Mouse (Mus musculus) neural tube, embryonic 14.5 days (tissue): ENCODE results near the gene Ncapd3. TPM values are rescaled to one million over a fixed set of nuclear protein-coding genes. Genes with fewer than 3 reads are reported as not detected.

Source experiments
- ATAC-seq: fragments of 200-750 bp; cut with Nextera tagmentation; 2 replicates; pipeline ENCODE4 v1.8.0; 2017; ENCODE audit warnings: low read depth, mild to moderate bottlenecking, moderate TSS enrichment, moderate library complexity
- H3K27ac ChIP-seq: fragments of 300-500 bp; sonication (generic); 2 replicates; pipeline ENCODE4 v1.5.1; 2014; ENCODE audit warnings: low read depth, mild to moderate bottlenecking, control low read depth, low read length, moderate library complexity, mixed read lengths
- H3K27me3 ChIP-seq: fragments of 300-500 bp; sonication (generic); 2 replicates; pipeline ENCODE4 v1.6.1; 2014; ENCODE audit warnings: low read length; ENCODE audit not compliant: control insufficient read depth, insufficient read depth
- H3K36me3 ChIP-seq: fragments of 300-500 bp; sonication (generic); 2 replicates; pipeline ENCODE4 v1.6.1; 2014; ENCODE audit warnings: low read length, mixed read lengths; ENCODE audit not compliant: control insufficient read depth, insufficient read depth
- H3K4me1 ChIP-seq: fragments of 300-500 bp; sonication (generic); 2 replicates; pipeline ENCODE4 v1.6.1; 2014; ENCODE audit warnings: low read length; ENCODE audit not compliant: control insufficient read depth, insufficient read depth
- H3K4me2 ChIP-seq: fragments of 300-500 bp; sonication (generic); 2 replicates; pipeline ENCODE4 v1.6.1; 2014; ENCODE audit warnings: mild to moderate bottlenecking, low read depth, low read length, control low read depth
- H3K4me3 ChIP-seq: fragments of 300-500 bp; sonication (generic); 2 replicates; pipeline ENCODE4 v1.5.1; 2014; ENCODE audit warnings: low read depth, low read length, control low read depth, mixed read lengths
- H3K9ac ChIP-seq: fragments of 300-500 bp; sonication (generic); replicated peaks from 2 replicates; pipeline ENCODE4 v1.6.1; 2014; ENCODE audit warnings: low read depth, mild to moderate bottlenecking, control low read depth, low read length, mixed read lengths
- H3K9me3 ChIP-seq: fragments of 300-500 bp; sonication (generic); 2 replicates; pipeline ENCODE4 v1.6.1; 2016; ENCODE audit warnings: low read length; ENCODE audit not compliant: control insufficient read depth
- WGBS: fragments of 180-500 bp; shearing (Covaris S2); extraction: QIAGEN DNeasy Blood & Tissue Kit; methylation state at CpG from one replicate; pipeline ENCODE4 v1.1.7; 2014; 5-methylcytosine and 5-hydroxymethylcytosine counted together
- polyA plus RNA-seq: library from polyadenylated mRNA; unstranded; fragments of >200 nt; fragmentation: Nextera tagmentation; extraction: Ambion mirVana; gene quantifications from 2 replicates; pipeline ENCODE4 v1.2.1, GENCODE M21; 2014

The Ncapd3 gene
- polyA plus RNA-seq, 1 experiment from 2014 or later, result 16.7 TPM

GRCm38 (mm10) chr9:27023681-27024080 lies 6.3 kb upstream of the Ncapd3 start:
- Histone ChIP-seq H3K27me3 (no peaks in the 10 kb centered on the region), H3K9ac (no peak overlapping the region), H3K4me1 (peaks cover 25% of the 10 kb centered on the region), H3K36me3 (0 out of 2 replicates have a peak, but pooled peaks cover 3% of the 10 kb centered on the region), H3K4me2 (no peak overlapping the region), H3K4me3 (no peak overlapping the region), H3K9me3 (no peaks in the 10 kb centered on the region), H3K27ac (no peak overlapping the region)
- ATAC-seq, result no peak
- 94% methylated on average over 4 of the region's 4 CpGs for WGBS

DNA sequence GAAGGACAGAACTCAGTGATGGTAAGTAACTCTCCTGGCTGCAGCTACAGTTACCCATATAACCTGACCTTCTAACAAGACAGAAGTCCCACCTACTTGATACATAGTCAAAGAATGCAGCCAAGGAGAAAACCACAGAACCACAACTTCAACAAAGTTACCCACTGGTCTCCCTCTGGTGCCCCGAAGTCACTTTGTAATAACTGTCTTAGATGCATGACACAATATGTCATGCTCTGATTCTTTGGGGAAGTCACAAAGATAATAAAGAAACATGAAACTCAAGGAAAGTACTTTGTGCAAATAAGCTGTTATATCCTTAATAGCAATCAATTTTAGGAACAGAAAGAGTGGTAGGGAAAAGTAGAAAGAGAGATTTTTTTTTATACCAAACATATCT lies 3.3 kb upstream of the Ncapd3 start:
- no peak overlapping the region for H3K9ac ChIP-seq
- no peaks in the 10 kb centered on the region for H3K9me3 ChIP-seq
- 79% methylated on average over 1 of the region's 1 CpGs for WGBS
- no peak overlapping the region for H3K27ac ChIP-seq
- H3K4me3 ChIP-seq, result no peak overlapping the region
- peak overlapping the region; percentile 83; the same call in 1 of the 2 replicates for H3K4me2 ChIP-seq
- H3K4me1 ChIP-seq, result peaks cover 29% of the 10 kb centered on the region
- no peaks in the 10 kb centered on the region for H3K36me3 ChIP-seq
- ATAC-seq, result no peak
- no peaks in the 10 kb centered on the region for H3K27me3 ChIP-seq

DNA sequence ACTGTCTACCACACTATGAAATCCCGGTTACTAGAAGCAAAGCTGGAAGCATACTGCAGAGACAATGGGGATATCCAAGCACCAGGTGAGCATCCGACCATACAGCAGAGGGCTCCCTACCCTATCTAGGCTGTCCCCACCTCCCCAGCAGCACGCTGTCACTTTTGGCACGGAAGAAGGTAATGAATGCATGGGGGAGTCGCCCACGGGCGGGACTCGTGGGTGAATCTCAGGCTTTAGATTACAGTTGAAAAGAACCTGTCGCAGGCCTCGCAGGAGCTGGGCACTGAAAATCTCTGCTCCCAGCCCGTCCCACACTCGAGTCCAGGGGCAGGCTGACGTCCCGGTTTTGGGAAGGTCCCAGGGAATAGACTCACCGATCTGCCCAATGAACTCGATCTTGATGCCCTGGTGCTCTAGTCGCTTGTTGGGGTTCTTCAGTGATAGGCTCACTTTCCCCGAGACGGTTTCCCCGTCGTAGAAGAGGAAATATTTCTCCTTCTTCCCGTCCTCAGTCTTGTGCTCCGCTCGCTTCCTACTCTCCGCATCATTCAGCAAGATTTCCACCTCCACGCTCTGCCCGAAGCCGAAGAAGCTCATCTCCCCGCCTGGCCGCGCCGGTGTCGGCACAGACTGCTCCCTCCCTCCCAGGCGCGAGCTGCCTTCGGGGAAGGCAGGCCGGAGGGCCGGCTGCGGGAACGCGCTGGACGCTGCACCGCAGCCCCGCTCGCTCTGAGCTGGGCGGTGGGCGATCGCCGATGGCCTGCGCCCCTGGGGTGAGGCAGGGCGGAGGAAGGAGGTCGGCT lies 750 bp upstream of the Ncapd3 start:
- Histone ChIP-seq H3K27me3 (no peaks in the 10 kb centered on the region), H3K4me1 (peaks cover 29% of the 10 kb centered on the region), H3K36me3 (no peaks in the 10 kb centered on the region), H3K4me3 (peak overlapping the region; percentile 99), H3K27ac (peak overlapping the region; percentile 93), H3K4me2 (peak overlapping the region; percentile 83), H3K9ac (peak overlapping the region; percentile 95), H3K9me3 (no peaks in the 10 kb centered on the region)
- under 1% methylated on average over 48 of the region's 52 CpGs for WGBS
- ATAC-seq, result peak; percentile 57

- WGBS, result under 1% methylated on average over 17 of the region's 17 CpGs
- Histone ChIP-seq H3K4me2 (peak overlapping the region; percentile 51), H3K36me3 (no peaks in the 10 kb centered on the region), H3K9ac (peak overlapping the region; percentile 49), H3K4me3 (peak overlapping the region; percentile 99), H3K27me3 (no peaks in the 10 kb centered on the region), H3K9me3 (no peaks in the 10 kb centered on the region), H3K4me1 (peaks cover 29% of the 10 kb centered on the region), H3K27ac (peak overlapping the region; percentile 93; the same call in 1 of the 2 replicates)
- peak; percentile 31; the same call in 1 of the 2 replicates for ATAC-seq
Measured at GRCm38 (mm10) chr9:27030763-27031100, 757 bp downstream of the Ncapd3 start.

DNA sequence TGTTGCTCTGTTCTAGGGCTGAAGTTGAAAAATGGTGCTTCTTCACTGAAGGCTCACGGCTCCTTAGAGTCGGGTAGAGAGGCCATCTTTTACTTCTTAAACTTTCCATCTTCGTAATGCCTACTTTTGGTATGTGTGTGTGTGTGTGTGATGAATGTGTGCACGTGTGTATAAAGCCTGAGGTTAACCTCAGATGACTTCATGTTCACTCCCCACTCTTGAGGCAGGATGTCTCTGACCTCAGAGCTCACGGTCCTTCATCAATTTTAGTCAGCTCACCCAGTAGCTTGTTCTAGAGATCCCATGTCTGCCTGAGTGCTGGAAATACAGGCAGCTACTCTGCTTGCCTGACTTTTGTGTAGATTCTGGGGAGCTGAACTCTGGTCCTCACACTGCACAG lies 13.9 kb downstream of the Ncapd3 start:
- Histone ChIP-seq H3K9me3 (no peaks in the 10 kb centered on the region), H3K4me1 (no peaks in the 10 kb centered on the region), H3K27me3 (no peaks in the 10 kb centered on the region), H3K9ac (no peak overlapping the region), H3K27ac (no peak overlapping the region), H3K4me2 (no peak overlapping the region), H3K36me3 (peaks cover 43% of the 10 kb centered on the region), H3K4me3 (no peak overlapping the region)
- no peak for ATAC-seq
- 95% methylated on average over 5 of the region's 5 CpGs for WGBS

- no peak overlapping the region for H3K27ac ChIP-seq
- WGBS, result 94% methylated on average over 2 of the region's 2 CpGs
- peaks cover 45% of the 10 kb centered on the region for H3K36me3 ChIP-seq
- H3K27me3 ChIP-seq, result no peaks in the 10 kb centered on the region
- no peaks in the 10 kb centered on the region for H3K4me1 ChIP-seq
- no peak overlapping the region for H3K4me3 ChIP-seq
- no peak overlapping the region for H3K9ac ChIP-seq
- no peak overlapping the region for H3K4me2 ChIP-seq
- ATAC-seq, result no peak
- H3K9me3 ChIP-seq, result no peaks in the 10 kb centered on the region
Measured at GRCm38 (mm10) chr9:27049492-27049891, 19.5 kb downstream of the Ncapd3 start.

DNA sequence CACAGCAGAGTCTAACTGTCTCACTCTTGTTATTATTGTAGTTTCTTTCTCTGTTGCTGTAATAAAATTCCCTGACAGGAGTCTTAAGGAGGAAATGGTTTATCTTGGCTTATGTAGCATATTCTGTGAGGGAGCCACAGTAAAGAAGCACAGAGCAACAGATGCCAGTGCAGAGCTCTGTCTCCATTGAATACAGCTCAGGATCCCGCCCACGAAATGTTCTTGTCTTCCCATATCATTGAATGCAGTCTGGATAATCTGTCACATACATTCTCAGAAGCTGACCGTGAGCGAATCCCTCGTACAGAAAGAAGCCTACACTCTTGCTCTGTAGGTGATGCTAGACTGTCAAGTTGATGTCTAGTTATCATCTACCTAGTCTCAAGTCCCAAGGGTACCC lies 28.4 kb downstream of the Ncapd3 start:
- no peak overlapping the region for H3K4me2 ChIP-seq
- no peaks in the 10 kb centered on the region for H3K4me1 ChIP-seq
- 97% methylated on average over 5 of the region's 5 CpGs for WGBS
- ATAC-seq, result no peak
- no peak overlapping the region for H3K9ac ChIP-seq
- no peak overlapping the region for H3K27ac ChIP-seq
- H3K9me3 ChIP-seq, result no peaks in the 10 kb centered on the region
- H3K4me3 ChIP-seq, result no peak overlapping the region
- no peaks in the 10 kb centered on the region for H3K27me3 ChIP-seq
- H3K36me3 ChIP-seq, result peaks cover 37% of the 10 kb centered on the region

DNA sequence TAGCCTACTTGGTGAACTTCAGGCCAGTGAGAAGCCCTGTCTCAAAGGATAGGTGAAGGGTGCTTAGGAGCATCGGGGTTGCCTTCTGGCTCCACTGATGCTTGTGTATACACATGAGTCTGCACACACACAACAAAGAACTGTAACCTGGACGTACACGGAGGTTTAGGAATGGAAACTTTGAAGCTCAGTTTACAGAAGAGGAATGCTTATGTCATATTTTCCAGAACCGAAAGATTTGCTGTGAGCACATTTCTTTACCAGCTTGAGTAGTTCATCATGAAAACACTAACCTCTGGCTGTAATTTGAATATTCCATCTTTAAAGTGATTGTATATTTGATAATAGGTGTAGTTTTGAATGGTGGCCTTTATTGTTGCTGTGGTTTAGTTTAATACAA lies 40.9 kb downstream of the Ncapd3 start:
- no peak overlapping the region for H3K9ac ChIP-seq
- no peak overlapping the region for H3K4me2 ChIP-seq
- H3K9me3 ChIP-seq, result no peaks in the 10 kb centered on the region
- 91% methylated on average over 4 of the region's 4 CpGs for WGBS
- H3K27ac ChIP-seq, result no peak overlapping the region
- peaks cover 38% of the 10 kb centered on the region for H3K36me3 ChIP-seq
- no peaks in the 10 kb centered on the region for H3K4me1 ChIP-seq
- no peaks in the 10 kb centered on the region for H3K27me3 ChIP-seq
- no peak for ATAC-seq
- H3K4me3 ChIP-seq, result no peak overlapping the region

- peaks cover 37% of the 10 kb centered on the region for H3K36me3 ChIP-seq
- no peak overlapping the region for H3K4me2 ChIP-seq
- no peaks in the 10 kb centered on the region for H3K4me1 ChIP-seq
- no peaks in the 10 kb centered on the region for H3K27me3 ChIP-seq
- no peak overlapping the region for H3K9ac ChIP-seq
- ATAC-seq, result no peak
- H3K9me3 ChIP-seq, result no peaks in the 10 kb centered on the region
- no peak overlapping the region for H3K27ac ChIP-seq
- 88% methylated on average over 1 of the region's 1 CpGs for WGBS
- no peak overlapping the region for H3K4me3 ChIP-seq
Measured at GRCm38 (mm10) chr9:27074677-27075076, 44.7 kb downstream of the Ncapd3 start.
